Mouse (Mus musculus): ENCODE data around the gene Ttll5.

Ttll5 gene

GRCm38 (mm10) chr12:86007377-86007776 is 182.9 kb downstream of the Ttll5 start:
- DNase-seq (ENCODE audit: low spot score in 2 of 2): no peak

GRCm38 (mm10) chr12:86010656-86011055 is 186.2 kb downstream of the Ttll5 start:
- DNase-seq (ENCODE audit: low spot score in 2 of 2): no peak

- DNase-seq (ENCODE audit: low spot score in 2 of 2): no peak
These were observed 187.7 kb downstream of the Ttll5 start for GRCm38 (mm10) chr12:86012195-86012594.

GRCm38 (mm10) chr12:86014174-86014573 is 189.7 kb downstream of the Ttll5 start:
- no peak for DNase-seq (ENCODE audit: low spot score in 2 of 2)

- DNase-seq (ENCODE audit: low spot score in 2 of 2): no peak
These were observed 190.2 kb downstream of the Ttll5 start for GRCm38 (mm10) chr12:86014621-86015020.

GRCm38 (mm10) chr12:86015114-86015513 is 190.7 kb downstream of the Ttll5 start:
- no peak for DNase-seq (ENCODE audit: low spot score in 2 of 2)

GRCm38 (mm10) chr12:86017360-86017759 is 192.9 kb downstream of the Ttll5 start:
- DNase-seq (ENCODE audit: low spot score in 2 of 2): no peak

- no peak for DNase-seq (ENCODE audit: low spot score in 2 of 2)
These were observed 197.1 kb downstream of the Ttll5 start for GRCm38 (mm10) chr12:86021583-86021982.

- no peak for DNase-seq (ENCODE audit: low spot score in 2 of 2)
These were observed 198.0 kb downstream of the Ttll5 start for GRCm38 (mm10) chr12:86022282-86022984.

GRCm38 (mm10) chr12:86023081-86023871 is 198.8 kb downstream of the Ttll5 start:
- no peak for DNase-seq (ENCODE audit: low spot score in 2 of 2)

GRCm38 (mm10) chr12:86024426-86024825 is 200.0 kb downstream of the Ttll5 start:
- DNase-seq (ENCODE audit: low spot score in 2 of 2): peak in 1 of 2 experiments; percentile 9

GRCm38 (mm10) chr12:86025480-86025879 is 201.0 kb downstream of the Ttll5 start:
- DNase-seq (ENCODE audit: low spot score in 2 of 2): no peak

GRCm38 (mm10) chr12:86027000-86027399 is 202.5 kb downstream of the Ttll5 start:
- no peak for DNase-seq (ENCODE audit: low spot score in 2 of 2)

- DNase-seq (ENCODE audit: low spot score in 2 of 2): no peak
These were observed 203.3 kb downstream of the Ttll5 start for GRCm38 (mm10) chr12:86027747-86028146.

- DNase-seq (ENCODE audit: low spot score in 2 of 2): no peak
These were observed 206.5 kb downstream of the Ttll5 start for GRCm38 (mm10) chr12:86030932-86031331.

- no peak for DNase-seq (ENCODE audit: low spot score in 2 of 2)
These were observed 211.1 kb downstream of the Ttll5 start for GRCm38 (mm10) chr12:86035586-86035985.

GRCm38 (mm10) chr12:86036368-86037166 is 212.1 kb downstream of the Ttll5 start:
- no peak for DNase-seq (ENCODE audit: low spot score in 2 of 2)

GRCm38 (mm10) chr12:86037235-86037921 is 212.9 kb downstream of the Ttll5 start:
- no peak for DNase-seq (ENCODE audit: low spot score in 2 of 2)

- DNase-seq (ENCODE audit: low spot score in 2 of 2): no peak
These were observed 214.6 kb downstream of the Ttll5 start for GRCm38 (mm10) chr12:86039078-86039477.

- no peak for DNase-seq (ENCODE audit: low spot score in 2 of 2)
These were observed 215.3 kb downstream of the Ttll5 start for GRCm38 (mm10) chr12:86039751-86040150.

- DNase-seq (ENCODE audit: low spot score in 2 of 2): no peak
These were observed 221.7 kb downstream of the Ttll5 start for GRCm38 (mm10) chr12:86046141-86046540.

GRCm38 (mm10) chr12:86046776-86047175 is 222.3 kb downstream of the Ttll5 start:
- DNase-seq (ENCODE audit: low spot score in 2 of 2): no peak
